Mouse (Mus musculus): Measurements from ENCODE around the gene Fads6.

- TF ChIP-seq CTCF (IDR thresholded peaks at IDR 0.05; ENCODE audit: insufficient read depth, low read depth, low read length) (no peak), POLR2A (IDR thresholded peaks at IDR 0.05; ENCODE audit: insufficient read depth, low read depth, low read length) (no peak)
Measured at GRCm38 (mm10) chr11:115292631-115293375, 4.7 kb downstream of the Fads6 start.

Data from olfactory bulb, adult 2 months (tissue).